Mouse (Mus musculus) frontal cortex, postnatal 36 days (tissue): ENCODE measurements around the gene Isoc2a.
"Not testable (repeated sequence)": the region's sequence is repeated elsewhere in the genome, so short reads cannot be mapped to it uniquely, and the experiment has no call there.

Source experiments
- DNase-seq, 2 experiments: peaks; one replicate each; pipeline ENCODE4 v3.0.0; 2022; ENCODE audit warnings: low spot score in 2 of 2

Isoc2a gene

DNA sequence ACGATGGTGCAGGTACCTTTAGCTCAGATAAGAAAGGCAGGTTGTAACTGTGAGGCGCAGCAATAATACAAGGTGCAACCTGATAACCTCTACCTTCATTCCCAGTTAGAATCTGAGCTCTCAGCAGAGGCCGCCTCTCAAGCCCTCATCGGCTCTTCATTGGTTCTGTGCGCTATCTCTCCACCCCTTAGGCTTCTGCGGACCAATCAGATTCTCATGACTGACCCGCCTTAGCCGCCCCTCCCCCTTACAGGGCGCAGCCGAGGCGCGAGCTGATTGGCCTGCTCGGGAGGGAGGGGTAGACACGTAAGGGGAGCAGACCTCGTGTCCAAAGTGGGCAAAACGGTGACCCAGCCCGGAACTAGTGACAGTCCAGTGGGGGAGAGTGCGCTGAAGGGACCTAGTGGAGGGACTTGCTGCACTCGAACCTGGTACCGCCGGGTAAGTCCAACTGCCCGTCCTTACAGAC, at the start of gene Isoc2a:
TSS of gene Isoc2a (plus strand) at position 401 of the 469 bp plus-strand sequence.
- DNase-seq = peak; percentile 79 to 86

DNA sequence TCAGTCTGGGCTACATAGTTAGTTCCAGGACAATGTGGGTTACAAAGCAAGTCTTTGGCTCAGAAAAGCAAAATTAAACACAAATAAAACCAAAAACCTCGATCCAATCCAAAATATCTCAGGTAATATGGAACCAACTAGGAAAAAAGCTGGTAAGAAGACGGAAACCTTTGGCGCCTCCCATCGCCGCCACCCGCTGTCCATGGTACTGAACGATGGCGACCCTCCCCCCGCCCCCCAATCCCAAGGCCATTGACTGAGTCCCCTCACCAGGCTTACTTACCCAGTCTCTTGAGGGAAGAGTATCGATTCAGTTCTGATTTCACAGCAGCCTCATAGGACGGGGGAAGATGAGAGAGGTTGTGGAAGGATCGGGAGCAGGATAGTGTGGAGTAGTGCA, 46.5 kb upstream of the Isoc2a start:
- no peak for DNase-seq

DNA sequence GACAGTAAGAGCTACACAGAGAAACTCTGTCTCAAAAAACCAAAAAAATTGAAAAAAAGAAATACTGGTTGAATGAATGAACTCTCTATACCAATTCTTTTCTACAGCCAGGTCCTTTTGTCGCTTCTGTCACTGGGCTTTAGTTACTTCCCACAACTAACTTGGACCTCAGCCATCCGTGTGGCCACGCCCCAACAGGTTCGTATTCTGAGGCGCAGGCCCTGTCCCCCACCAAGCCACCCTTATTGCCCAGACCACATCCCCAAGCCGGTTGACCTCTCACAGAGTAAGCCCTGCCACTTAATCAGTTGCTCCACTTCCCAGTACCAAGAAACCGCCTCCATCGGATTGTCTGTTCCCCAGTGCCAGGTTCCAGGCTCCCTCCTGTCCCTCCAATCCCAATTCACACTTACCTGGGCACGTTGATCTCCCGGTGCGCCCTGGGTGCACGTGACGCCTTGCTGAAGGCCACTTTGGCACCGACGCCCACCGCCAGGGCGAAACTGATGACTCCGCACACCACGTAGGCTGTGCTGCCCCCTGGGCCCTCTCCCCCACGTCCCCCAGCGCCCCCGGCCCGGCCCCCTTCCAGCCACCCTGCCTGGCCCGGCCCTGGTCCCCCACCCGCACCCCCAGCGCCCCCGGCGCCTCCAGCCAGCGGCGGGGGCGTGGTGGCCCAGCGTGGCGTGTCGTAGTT, 41.2 kb upstream of the Isoc2a start:
- DNase-seq = no peak

DNA sequence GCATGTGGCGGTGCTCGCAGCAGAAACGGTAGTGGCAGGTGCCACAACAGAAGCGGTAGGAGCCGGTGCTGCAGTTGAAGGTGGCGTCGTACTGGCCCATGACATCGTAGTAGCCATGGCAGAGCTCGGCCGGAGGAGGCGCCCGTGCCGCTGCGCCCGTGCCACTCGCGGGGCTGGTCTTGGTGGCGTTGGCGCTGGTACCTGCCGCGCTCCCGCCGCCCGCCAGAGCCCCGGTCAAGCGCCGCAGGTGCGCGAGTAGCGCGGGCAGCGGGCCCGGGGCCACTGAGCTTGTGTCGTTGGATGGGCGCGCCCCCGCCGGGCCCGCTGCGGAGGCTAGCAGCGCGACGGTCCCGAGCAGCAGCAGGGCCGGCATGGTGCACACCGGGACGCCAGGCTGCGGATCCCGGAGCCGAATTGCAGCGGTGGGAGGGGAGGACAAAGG, 40.6 kb upstream of the Isoc2a start:
- peak; percentile 26 to 54 for DNase-seq

- DNase-seq = no peak
These were observed 39.3 kb upstream of the Isoc2a start for GRCm38 (mm10) chr7:4837639-4838038.

DNA sequence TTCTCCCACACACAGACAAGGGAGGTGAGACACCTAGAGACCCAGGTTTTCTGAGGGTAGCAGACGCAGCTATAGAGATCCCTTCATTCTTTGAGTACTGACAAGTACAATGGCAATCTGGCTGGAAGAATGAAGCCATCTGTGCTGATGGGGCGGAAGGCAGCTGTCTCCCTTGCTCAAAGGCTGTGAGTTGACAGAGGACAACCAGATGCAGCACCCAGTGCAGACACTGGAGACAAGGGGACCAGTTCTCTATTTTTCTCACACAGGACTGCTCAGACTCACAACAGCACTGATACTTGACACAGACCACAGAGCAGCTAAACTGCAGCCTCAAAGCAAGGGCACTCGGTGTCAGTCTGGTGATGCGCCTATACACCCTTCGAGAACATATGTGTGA, 34.9 kb upstream of the Isoc2a start:
- DNase-seq = peak; percentile 45 to 59

DNA sequence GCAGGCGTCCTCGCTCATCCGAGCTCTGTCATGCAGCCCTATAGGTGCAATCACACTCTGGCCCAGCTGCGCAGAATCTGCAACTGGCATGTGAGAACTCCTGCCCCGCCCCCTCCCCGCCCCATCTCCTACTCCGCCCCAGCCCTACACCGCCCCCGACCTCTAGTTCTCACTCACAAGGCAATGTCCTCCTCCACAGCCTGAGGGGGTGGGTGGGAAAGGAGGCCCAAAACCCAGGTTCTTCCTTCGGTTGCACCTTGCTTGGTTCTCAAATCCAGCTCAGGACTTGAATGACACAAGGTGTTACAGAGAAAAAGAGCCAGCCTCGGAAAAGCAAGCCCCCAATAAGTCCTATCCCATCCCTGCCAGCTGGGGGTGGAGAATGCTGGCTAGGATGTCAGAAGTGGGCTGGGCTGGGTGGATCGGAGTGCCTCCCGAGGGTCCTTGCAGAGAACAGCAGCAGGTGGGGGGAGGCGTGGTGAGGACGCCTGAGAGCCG, 34.3 kb upstream of the Isoc2a start:
- peak; percentile 49 to 62 for DNase-seq

DNA sequence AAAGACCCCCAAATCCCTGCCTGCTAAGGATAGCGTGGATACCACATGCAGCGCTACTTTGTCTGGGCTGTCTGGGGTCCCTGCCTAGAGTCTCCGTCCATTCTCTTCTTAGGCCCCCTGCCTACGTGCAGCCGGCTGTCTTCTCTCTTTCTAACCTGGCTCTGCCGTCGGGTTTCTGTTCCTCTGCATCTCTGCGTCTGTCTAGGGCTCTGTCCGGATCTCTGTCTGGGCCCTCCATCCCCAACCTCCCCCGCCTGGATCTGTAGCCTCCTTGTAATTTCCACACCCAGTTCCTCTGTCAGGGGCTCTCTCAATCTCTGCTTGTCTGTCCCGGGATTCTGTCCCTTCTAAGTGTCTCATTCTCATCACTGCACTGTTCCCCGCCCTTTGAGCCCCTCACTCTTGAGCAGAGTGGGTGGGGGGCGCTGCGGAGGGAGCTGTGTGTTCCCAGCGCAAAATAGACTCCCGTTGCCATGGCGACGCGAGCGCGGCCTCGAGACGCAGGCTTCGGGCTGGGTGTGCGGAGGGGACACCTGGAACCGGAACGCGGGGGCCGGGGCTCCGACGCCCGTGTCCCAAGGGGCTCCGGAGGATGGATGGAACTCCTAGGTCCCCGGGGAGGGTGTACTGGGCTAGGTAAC, 33.2 kb upstream of the Isoc2a start:
- peak; percentile 84 for DNase-seq

DNA sequence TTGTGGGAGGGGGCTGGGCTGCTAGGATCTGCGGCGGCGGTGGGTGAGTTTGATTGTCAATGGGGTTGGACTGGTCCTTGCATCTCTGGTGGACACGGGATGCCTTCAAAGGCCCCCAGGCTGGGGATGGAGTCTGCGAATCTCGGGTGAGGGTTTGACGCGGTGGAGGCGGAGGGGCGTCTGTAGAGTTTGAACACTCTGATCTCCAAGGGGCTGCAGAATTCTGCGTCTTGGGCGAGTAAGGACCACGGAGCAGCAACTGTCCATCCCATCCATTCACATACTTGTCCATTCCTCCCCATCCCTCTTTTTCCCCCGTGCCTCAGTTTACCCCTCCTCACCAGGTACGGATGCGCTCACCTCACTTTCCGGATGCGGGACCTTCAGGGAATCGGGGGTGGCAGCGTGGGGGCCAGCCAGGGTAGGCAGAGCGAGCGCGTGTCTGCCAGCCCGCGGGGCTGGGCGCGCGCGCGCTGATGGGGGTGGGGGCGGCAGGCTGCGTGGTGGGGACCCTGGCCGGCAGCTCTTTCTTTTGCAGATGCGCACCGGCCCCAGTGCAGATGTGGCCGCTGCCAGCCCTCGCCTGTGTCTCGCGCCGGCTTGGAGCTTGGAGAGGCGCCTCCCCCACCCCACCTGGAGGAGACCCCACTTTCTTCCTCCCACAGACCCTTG, 32.6 kb upstream of the Isoc2a start, which contains the start of gene Shisa7:
TSS of gene Shisa7 (minus strand) at position 452 of the 672 bp plus-strand sequence.
- peak in 1 of 2 experiments; percentile 48 for DNase-seq

DNA sequence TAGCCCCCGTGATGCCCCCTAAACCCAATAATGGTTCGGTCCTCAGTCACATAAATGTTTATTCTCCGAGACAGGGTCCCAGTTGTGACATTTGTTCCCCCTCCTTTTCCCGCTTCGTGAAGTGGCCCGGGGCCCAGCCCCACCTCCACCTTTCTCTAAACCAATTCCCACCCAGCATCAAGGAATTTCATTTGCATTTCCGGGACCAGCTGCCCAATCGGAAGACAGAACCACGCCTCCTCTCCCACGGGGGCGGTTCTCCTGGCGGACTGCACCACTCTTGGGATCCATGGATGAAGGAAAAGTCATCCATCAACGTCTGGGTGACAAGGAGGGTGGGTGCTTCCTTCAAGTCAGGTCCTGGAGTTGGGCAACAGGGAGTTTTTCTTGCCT, 32.0 kb upstream of the Isoc2a start:
- DNase-seq = peak; percentile 89 to 95

DNA sequence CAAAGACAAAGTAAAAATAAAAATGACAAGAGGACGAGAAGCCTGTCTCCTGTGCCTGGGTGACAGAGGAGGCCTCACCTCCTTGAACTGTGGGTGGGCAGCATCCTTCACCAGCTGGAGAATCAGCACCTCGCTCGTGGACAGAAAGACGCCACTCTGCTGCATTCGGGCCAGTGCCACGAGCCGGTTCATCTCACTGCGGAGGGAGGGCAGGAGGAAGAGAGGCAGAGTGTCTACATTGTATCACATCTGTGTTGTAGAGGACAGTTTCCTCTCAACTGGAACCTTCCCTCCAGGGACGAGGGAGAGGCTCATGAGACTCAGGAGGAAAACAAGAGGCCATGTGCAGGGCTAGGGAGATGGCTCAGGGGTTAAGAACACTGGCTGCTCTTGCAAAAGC, 27.6 kb upstream of the Isoc2a start:
- DNase-seq = no peak

- DNase-seq = no peak
These were observed 26.2 kb upstream of the Isoc2a start for GRCm38 (mm10) chr7:4850621-4851314.

DNA sequence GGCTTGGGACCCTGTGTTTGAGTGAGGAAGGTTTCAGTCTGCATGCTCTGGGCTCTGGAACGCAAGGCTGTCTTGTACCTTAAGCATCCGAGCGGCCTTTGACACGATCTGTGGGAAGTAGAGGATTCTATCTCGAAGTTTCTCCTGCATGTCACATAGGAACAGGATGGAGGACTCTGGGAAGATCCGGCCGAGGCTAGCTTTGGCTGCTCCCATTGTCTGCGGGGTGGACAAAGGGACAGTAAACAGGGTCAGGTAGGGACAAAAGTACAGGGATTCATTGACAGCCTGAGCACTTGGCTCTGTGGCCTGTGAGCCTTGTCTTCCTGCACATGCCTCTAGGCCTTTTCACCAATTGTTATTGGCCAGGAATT, 25.7 kb upstream of the Isoc2a start:
- no peak for DNase-seq

DNA sequence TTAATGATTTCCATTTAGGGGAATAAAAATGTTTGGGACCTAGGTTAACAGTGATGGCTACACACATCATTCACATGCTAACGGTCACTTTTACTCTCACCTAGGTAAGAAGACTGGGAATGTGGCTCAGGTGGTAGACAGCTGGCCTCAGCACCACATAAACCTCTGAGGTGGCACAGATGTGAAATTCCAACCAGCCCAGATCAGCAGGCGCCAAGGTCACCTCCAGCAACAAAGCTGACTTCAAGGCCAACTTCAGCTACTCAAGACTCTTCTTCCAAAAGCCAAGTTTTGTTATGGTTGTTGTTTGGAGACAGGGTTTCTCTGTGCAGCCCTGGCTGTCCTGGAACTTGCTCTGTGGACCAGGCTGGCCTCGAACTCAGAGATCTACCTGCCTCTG, 23.3 kb upstream of the Isoc2a start:
- DNase-seq = no peak

- DNase-seq = no peak
These were observed 20.4 kb upstream of the Isoc2a start for GRCm38 (mm10) chr7:4856508-4856907.

DNA sequence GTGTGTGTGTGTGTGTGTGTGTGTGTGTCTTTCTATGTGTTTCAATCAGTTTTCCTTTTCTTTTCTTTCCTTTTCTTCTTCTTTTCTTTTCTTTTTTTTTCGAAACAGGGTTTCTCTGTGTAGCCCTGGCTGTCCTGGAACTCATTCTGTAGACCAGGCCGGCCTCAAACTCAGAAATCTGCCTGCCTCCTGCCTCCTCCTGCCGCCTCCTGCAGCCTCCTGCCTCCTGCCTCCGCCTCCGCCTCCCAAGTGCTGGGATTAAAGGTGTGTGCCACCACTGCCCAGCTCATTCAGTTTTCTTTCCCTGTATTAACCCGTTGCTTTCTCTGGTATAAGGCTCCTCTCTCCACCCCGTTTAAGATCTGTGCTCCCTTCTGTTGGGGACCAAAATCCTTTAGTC, 19.6 kb upstream of the Isoc2a start:
- DNase-seq = no peak

DNA sequence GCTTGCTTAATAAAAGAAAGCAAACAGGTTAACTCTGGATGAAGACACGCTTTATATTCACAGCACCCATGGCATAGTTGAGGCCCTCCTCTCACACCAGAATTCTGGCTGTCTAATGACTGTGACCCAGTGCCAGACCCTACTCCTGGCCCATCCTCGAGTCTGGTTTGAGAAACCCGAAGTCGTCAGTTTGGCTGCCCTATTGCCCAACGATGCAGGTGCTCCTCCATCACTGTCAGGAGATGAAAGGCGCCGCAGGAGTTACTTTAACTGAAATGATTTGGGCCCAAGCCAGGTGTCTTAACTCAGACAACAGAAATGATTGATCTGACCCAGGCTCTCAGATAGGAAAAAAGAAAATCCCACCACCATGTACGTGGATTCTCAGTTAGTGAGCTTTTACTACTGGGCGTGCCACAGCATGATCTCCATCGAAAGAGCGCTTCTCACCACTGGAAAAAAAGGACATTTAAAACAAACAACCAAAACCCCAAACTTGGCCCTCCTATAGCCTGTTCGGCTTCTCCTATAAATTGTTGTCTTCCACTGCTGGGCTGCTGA, 17.5 kb upstream of the Isoc2a start:
- no peak for DNase-seq

DNA sequence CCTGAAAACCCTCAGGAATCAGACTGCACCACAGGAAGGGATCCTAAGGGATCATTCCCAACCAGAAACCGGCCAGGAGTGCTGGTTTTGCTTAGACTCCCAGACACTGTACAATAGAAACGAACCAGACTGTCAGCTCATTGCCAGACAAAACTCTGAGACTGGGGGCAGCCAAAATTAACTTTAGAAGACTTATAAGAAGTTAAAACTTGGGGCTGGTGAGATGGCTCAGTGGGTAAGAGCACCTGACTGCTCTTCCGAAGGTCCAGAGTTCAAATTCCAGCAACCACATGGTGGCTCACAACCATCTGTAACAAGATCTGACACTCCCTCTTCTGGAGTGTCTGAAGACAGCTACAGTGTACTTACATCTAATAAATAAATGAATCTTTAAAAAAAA, 16.0 kb upstream of the Isoc2a start:
- not testable (repeated sequence) for DNase-seq

DNA sequence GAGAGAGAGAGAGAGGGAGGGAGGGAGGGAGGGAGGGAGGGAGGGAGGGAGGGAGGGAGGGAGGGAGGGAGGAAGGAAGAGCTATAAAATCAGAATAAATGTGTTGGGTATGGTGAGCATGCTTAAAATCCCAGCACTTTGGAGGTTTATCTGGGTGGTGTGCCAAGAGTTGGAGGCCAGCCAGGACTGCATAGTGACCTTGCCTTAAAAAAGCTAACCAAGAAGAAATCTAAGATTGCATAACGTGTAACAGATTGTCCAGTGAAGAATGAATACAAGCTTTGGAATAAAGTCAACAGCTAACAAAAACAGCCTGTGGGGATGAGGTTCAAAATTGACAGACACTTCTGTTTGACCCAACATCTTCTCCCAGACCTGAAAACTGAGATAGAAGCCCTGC, 13.9 kb upstream of the Isoc2a start:
- DNase-seq = no peak

GRCm38 (mm10) chr7:4863541-4864080, 13.3 kb upstream of the Isoc2a start:
- DNase-seq = no peak

GRCm38 (mm10) chr7:4864130-4864845, 12.7 kb upstream of the Isoc2a start:
- DNase-seq = no peak
